Mouse (Mus musculus) spleen, adult 2 months (tissue): Measurements from ENCODE around the gene Mob2.

Experiments
- CTCF ChIP-seq: fragments of 200-500 bp; IDR thresholded peaks from 2 replicates; pipeline ENCODE4 v1.5.1; 2011; ENCODE audit warnings: mild to moderate bottlenecking, inconsistent platforms; ENCODE audit not compliant: insufficient read depth, insufficient read length, insufficient replicate concordance; ENCODE audit errors: extremely low read depth
- POLR2A ChIP-seq: fragments of 200-500 bp; IDR thresholded peaks from 2 replicates; pipeline ENCODE4 v1.6.1; 2011; ENCODE audit warnings: low read depth, low read length, inconsistent platforms

DNA sequence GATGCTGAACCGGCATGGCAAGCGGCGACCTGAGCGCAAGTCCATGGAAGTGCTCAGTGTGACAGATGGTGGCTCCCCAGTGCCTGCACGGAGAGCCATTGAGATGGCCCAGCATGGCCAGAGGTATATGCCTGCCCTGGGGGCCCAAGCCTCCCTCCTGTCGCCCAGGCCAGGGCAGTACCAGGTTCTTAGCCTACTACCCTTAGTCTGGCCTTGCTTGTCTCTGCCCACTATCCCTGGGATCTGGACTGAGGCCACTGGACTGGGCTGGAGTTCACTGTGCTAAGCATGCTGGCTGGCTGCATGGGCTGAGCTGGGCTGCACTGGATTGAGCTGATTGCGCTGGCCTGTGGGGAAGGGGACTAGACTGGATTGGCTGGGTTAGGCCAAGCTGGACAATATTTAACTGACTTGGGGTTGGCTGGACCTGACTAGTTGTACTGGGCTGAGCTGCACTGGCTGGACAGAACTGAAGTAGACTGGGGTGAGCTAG is 72.5 kb downstream of the Mob2 start:
- TF ChIP-seq CTCF (no peak), POLR2A (no peak)
